Mouse (Mus musculus) testis, adult 2 months (tissue): ENCODE results near the gene Tssk2.

Source experiments
- CTCF ChIP-seq: fragments of 200-500 bp; IDR thresholded peaks from 2 replicates; pipeline ENCODE4 v1.5.1; 2012; ENCODE audit warnings: low read depth, mild to moderate bottlenecking, inconsistent platforms, low read length, moderate library complexity; ENCODE audit not compliant: control insufficient read depth, insufficient read depth, insufficient replicate concordance
- POLR2A ChIP-seq: fragments of 200-500 bp; IDR thresholded peaks from 2 replicates; pipeline ENCODE4 v1.6.1; 2012; ENCODE audit warnings: low read depth, mild to moderate bottlenecking, inconsistent platforms, low read length, moderate library complexity; ENCODE audit not compliant: control insufficient read depth

DNA sequence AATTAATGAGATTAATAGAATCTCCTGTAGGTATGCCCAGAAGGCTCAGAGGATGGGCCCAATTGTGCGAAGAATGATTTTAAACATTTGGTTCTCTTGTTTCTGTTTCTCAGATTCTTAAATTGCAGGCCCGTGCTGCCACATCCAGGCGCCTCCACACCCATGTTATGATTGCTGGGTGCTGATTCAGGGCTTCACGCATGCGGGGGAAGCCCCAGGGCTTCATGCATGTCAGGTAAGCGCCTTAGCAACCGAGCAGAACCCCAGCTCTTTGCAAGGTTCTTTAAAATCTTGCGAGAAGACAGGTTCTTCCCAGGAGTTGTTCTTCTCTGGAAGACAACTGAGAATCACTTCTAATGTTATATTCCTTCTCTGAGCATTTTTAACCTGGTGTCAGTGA lies 45.0 kb downstream of the Tssk2 start:
- TF ChIP-seq CTCF (no peak), POLR2A (no peak)
